Mouse (Mus musculus) limb, embryonic 14.5 days (tissue): ENCODE results near the gene Nup62. TPM values are rescaled to one million over a fixed set of nuclear protein-coding genes. Genes with fewer than 3 reads are reported as not detected.
A peak's percentile ranks its signal among the peaks of the same experiment; 100 is the strongest.

Source experiments
- ATAC-seq: fragments of 200-750 bp; cut with Nextera tagmentation; 2 replicates; pipeline ENCODE4 v1.8.0; 2017; ENCODE audit warnings: low read depth, moderate number of reproducible peaks, moderate TSS enrichment; ENCODE audit not compliant: low FRiP score
- DNase-seq: peaks from one replicate; pipeline ENCODE4 v3.0.0-alpha.2; 2015; ENCODE audit warnings: low spot score
- H3K27ac ChIP-seq: fragments of 300-500 bp; sonication (generic); replicated peaks from 2 replicates; pipeline ENCODE4 v1.5.1; 2014; ENCODE audit warnings: low read depth, mild to moderate bottlenecking, low read length, moderate library complexity, mixed read lengths
- H3K27me3 ChIP-seq: fragments of 300-500 bp; sonication (generic); 2 replicates; pipeline ENCODE4 v1.6.1; 2014; ENCODE audit warnings: low read length, mixed read lengths; ENCODE audit not compliant: control insufficient read depth, insufficient read depth
- H3K36me3 ChIP-seq: fragments of 300-500 bp; sonication (generic); 2 replicates; pipeline ENCODE4 v1.6.1; 2014; ENCODE audit warnings: mild to moderate bottlenecking, low read length, moderate library complexity, mixed read lengths; ENCODE audit not compliant: control insufficient read depth, insufficient read depth
- H3K4me1 ChIP-seq: fragments of 300-500 bp; sonication (generic); 2 replicates; pipeline ENCODE4 v1.6.1; 2014; ENCODE audit warnings: antibody characterized with exemption, low read length, mixed read lengths; ENCODE audit not compliant: control insufficient read depth, insufficient read depth
- H3K4me2 ChIP-seq: fragments of 300-500 bp; sonication (generic); replicated peaks from 2 replicates; pipeline ENCODE4 v1.6.1; 2014; ENCODE audit warnings: low read depth, mild to moderate bottlenecking, low read length, moderate library complexity; ENCODE audit not compliant: severe bottlenecking
- H3K4me3 ChIP-seq: fragments of 300-500 bp; sonication (generic); replicated peaks from 2 replicates; pipeline ENCODE4 v1.5.1; 2014; ENCODE audit warnings: low read length
- H3K9ac ChIP-seq: fragments of 300-500 bp; sonication (generic); 2 replicates; pipeline ENCODE4 v1.6.1; 2014; ENCODE audit warnings: mild to moderate bottlenecking, low read depth, low read length, moderate library complexity; ENCODE audit not compliant: severe bottlenecking
- H3K9me3 ChIP-seq: fragments of 300-500 bp; sonication (generic); 2 replicates; pipeline ENCODE4 v1.6.1; 2016; ENCODE audit warnings: low read length; ENCODE audit not compliant: control insufficient read depth
- POLR2A ChIP-seq: fragments of 200-500 bp; IDR thresholded peaks from 2 replicates; pipeline ENCODE4 v1.8.0; 2012; ENCODE audit warnings: inconsistent platforms, mild to moderate bottlenecking, moderate library complexity, borderline replicate concordance; ENCODE audit not compliant: insufficient read depth, insufficient read length; ENCODE audit errors: extremely low read depth
- whole genome bisulfite sequencing: fragments of 180-500 bp; shearing (Covaris S2); extraction: QIAGEN DNeasy Blood & Tissue Kit; methylation state at CpG from one replicate; pipeline ENCODE4 v1.1.7; 2014; 5-methylcytosine and 5-hydroxymethylcytosine counted together
- polyA plus RNA-seq, 2 experiments: library from polyadenylated mRNA; depleted of rRNA in 1 of 2; stranded (reverse) in 1 of 2; unstranded in 1 of 2; fragments of >200 nt; fragmentation: Nextera tagmentation in 1 of 2; extraction: Ambion mirVana in 1 of 2; gene quantifications; 2 replicates each; pipeline versions ENCODE4 v1.2.1 to v1.2.3; 2012 to 2014

Gene Nup62
- polyA plus RNA-seq, 2 experiments, result 53.9 to 92.5 TPM

- H3K36me3 ChIP-seq, result peaks cover 56% of the 10 kb centered on the region
Measured at GRCm38 (mm10) chr7:44840426-44840825, 24.5 kb downstream of the Nup62 start.

GRCm38 (mm10) chr7:44841825-44842463 is 26.1 kb downstream of the Nup62 start:
- peaks cover 27% of the 10 kb centered on the region; the same call in 1 of the 2 replicates for H3K27me3 ChIP-seq
- H3K4me2 ChIP-seq, result no peak overlapping the region
- ATAC-seq, result no peak
- H3K9ac ChIP-seq, result no peak overlapping the region
- no peak for TF ChIP-seq POLR2A
- peaks cover 7% of the 10 kb centered on the region; the same call in 1 of the 2 replicates for H3K4me1 ChIP-seq
- H3K36me3 ChIP-seq, result peaks cover 70% of the 10 kb centered on the region
- no peak overlapping the region for H3K4me3 ChIP-seq
- no peak overlapping the region for H3K27ac ChIP-seq
- 97% methylated on average over 8 of the region's 8 CpGs for WGBS
- no peaks in the 10 kb centered on the region for H3K9me3 ChIP-seq
- DNase-seq, result no peak

More at GRCm38 (mm10) chr7:44840426-44840825, 24.5 kb downstream of the Nup62 start:
- no peak overlapping the region for H3K27ac ChIP-seq
- no peak for TF ChIP-seq POLR2A
- H3K4me3 ChIP-seq, result peak overlapping the region; percentile 31; the same call in 1 of the 2 replicates
- no peaks in the 10 kb centered on the region for H3K9me3 ChIP-seq
- H3K4me2 ChIP-seq, result peak overlapping the region; percentile 47; the same call in 1 of the 2 replicates
- 40% methylated on average over 14 of the region's 14 CpGs for WGBS
- H3K27me3 ChIP-seq, result peaks cover 27% of the 10 kb centered on the region; the same call in 1 of the 2 replicates
- H3K9ac ChIP-seq, result no peak overlapping the region
- peaks cover 7% of the 10 kb centered on the region; the same call in 1 of the 2 replicates for H3K4me1 ChIP-seq
- DNase-seq, result no peak
- ATAC-seq, result no peak

GRCm38 (mm10) chr7:44845006-44845405 is 29.1 kb downstream of the Nup62 start:
- ATAC-seq (no peak), DNase-seq (no peak)
- H3K27ac ChIP-seq, result no peak overlapping the region
- H3K9me3 ChIP-seq, result no peaks in the 10 kb centered on the region
- no peak for TF ChIP-seq POLR2A
- peaks cover 69% of the 10 kb centered on the region for H3K36me3 ChIP-seq
- peaks cover 13% of the 10 kb centered on the region; the same call in 1 of the 2 replicates for H3K27me3 ChIP-seq
- H3K4me1 ChIP-seq, result peaks cover 9% of the 10 kb centered on the region
- 88% methylated on average over 10 of the region's 10 CpGs for WGBS
- H3K4me2 ChIP-seq, result no peak overlapping the region
- H3K9ac ChIP-seq, result no peak overlapping the region
- no peak overlapping the region for H3K4me3 ChIP-seq

- 93% methylated on average over 7 of the region's 7 CpGs for WGBS
- ATAC-seq, result no peak
- H3K27me3 ChIP-seq, result no peaks in the 10 kb centered on the region
- H3K4me1 ChIP-seq, result peaks cover 12% of the 10 kb centered on the region
- H3K9ac ChIP-seq, result no peak overlapping the region
- no peak overlapping the region for H3K4me3 ChIP-seq
- no peak for TF ChIP-seq POLR2A
- DNase-seq, result no peak
- no peaks in the 10 kb centered on the region for H3K9me3 ChIP-seq
- H3K4me2 ChIP-seq, result no peak overlapping the region
- H3K27ac ChIP-seq, result no peak overlapping the region
- H3K36me3 ChIP-seq, result peaks cover 58% of the 10 kb centered on the region
Measured at GRCm38 (mm10) chr7:44846804-44847203, 30.9 kb downstream of the Nup62 start.

- peak overlapping the region; percentile 82 for H3K4me2 ChIP-seq
- peak overlapping the region; percentile 41 for H3K9ac ChIP-seq
- no peak for ATAC-seq
- H3K4me3 ChIP-seq, result peak overlapping the region; percentile 87
- H3K27ac ChIP-seq, result no peak overlapping the region
- no peaks in the 10 kb centered on the region for H3K9me3 ChIP-seq
- 82% methylated on average over 5 of the region's 5 CpGs for WGBS
- H3K27me3 ChIP-seq, result no peaks in the 10 kb centered on the region
- H3K36me3 ChIP-seq, result peaks cover 54% of the 10 kb centered on the region
- DNase-seq, result no peak
- peaks cover 12% of the 10 kb centered on the region for H3K4me1 ChIP-seq
- no peak for TF ChIP-seq POLR2A
Measured at GRCm38 (mm10) chr7:44847772-44848171, 31.9 kb downstream of the Nup62 start.
